Mouse (Mus musculus): ENCODE results near the gene Mpp3. TPM values are rescaled to one million over a fixed set of nuclear protein-coding genes. Genes with fewer than 3 reads are reported as not detected.
A peak's percentile ranks its signal among the peaks of the same experiment; 100 is the strongest.

Gene Mpp3
- polyA plus RNA-seq, 1 experiment from 2014 or later = 5.2 TPM

DNA sequence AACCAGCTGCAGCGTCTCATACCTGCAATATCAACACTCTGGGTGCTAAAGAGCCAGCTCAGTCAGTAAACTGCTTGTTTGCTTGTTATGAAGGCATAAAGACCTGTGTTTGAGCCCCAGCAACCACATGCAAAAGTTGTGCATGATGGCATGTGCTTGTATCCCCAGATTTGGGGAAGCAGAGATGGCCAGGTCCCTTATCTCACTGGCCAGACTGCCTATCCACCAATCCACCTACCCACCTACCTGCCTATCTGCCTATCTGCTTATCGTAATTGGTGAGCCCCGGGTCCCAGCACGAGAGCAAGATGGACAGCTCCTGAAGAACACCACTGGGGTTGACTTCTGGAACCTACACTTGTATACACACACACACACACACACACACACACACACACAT, 1.0 kb upstream of the Mpp3 start:
- POLR2A ChIA-PET = no interaction called here
- ATAC-seq = no peak
- DNase-seq (ENCODE audit: low read depth, low spot score) = no peak
- TF ChIP-seq CTCF (IDR thresholded peaks at IDR 0.05) = no peak
- CTCF ChIA-PET = no interaction called here
- in situ Hi-C loops (cut with MboI; ENCODE audit: low pct_unique_long_range_greater_than_20kb) = no loop called here
- no peaks in the 10 kb centered on the region for H3K27me3 ChIP-seq

DNA sequence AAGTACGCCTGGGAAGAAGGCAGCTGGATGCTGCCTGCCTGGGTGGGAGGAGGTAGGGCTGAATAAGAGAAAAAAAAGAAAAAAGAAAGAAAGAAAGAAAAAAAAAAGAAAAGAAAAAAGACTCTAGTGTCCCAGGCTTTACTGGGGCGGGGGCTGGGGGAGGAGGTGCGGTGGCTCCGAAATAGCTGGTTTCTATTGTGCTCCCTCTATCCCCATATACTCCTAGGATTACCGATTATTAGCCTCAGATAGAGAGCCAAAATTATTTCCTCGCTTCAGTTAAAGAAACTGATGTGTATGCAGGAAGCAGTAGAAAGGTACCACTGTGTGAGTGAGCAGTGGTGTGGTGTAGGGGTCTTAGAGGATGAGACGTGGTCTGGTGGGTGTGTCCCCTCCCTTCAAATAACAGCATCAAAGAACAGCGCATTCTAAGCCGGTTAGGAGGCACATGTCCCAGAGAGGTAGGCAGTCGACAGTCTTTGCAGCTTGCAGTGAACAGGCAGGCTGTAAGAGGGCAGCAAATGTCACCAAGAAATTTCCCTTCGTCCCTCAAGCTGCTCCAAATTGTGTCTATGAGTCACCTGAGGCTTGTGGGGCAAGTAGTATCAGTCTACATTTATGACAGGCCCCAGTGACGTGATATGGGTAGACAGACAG, 772 bp downstream of the Mpp3 start:
- ChIA-PET CTCF (interaction anchor here (1.4 kb wide), 1 partner anchor 12 kb away, joined by 7 read pairs; no protein-coding TSS in a partner anchor), POLR2A (interaction anchor here (1.2 kb wide), 1 partner anchor 25 kb away, joined by 7 read pairs; no protein-coding TSS in a partner anchor)
- ATAC-seq (no peak), DNase-seq (ENCODE audit: low read depth, low spot score) (no peak)
- TF ChIP-seq CTCF (IDR thresholded peaks at IDR 0.05) = no peak
- in situ Hi-C loops (cut with MboI; ENCODE audit: low pct_unique_long_range_greater_than_20kb) = no loop called here
- H3K27me3 ChIP-seq = no peaks in the 10 kb centered on the region

DNA sequence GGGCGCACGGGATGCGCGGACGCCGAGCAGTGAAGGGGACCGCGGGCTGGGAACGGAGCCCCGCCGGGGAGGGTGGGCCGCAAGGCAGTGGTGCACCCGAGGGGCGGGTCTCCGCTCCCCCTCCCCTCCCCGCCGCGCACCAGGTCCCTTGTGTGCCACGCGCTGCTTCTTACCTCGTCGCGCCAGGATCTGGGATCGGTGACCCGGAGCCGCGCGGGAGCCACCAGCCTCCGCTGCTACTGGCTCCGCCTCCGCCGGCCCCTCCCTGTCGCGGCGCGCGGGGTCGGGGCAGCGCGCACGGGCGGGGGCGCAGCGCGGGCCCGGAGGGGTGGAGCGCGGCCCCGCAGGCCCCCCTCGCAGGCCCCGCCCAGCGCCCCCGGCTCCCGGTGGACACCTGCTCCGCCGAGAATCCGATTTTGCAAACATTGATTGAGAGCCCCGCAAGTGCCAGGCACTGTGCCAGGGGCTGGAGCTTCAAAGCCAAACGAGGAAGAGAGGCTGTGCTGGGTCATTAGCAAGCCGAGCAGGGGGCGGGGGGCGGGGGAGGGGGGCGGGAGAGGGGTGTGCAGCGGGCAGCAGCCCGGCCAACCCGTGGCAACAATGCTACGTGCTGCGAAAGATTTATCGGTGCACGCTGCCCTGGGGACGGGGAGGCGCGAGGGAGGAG, 1.4 kb downstream of the Mpp3 start:
- DNase-seq (ENCODE audit: low read depth, low spot score) (no peak), ATAC-seq (peak; percentile 67)
- no peaks in the 10 kb centered on the region for H3K27me3 ChIP-seq
- CTCF ChIA-PET = interaction anchor here (1.1 to 1.4 kb wide), 2 partner anchors 13 to 42 kb away, joined by 3 to 7 read pairs; no protein-coding TSS in a partner anchor
- POLR2A ChIA-PET = interaction anchor here (1.2 kb wide), 1 partner anchor 25 kb away, joined by 7 read pairs; no protein-coding TSS in a partner anchor
- TF ChIP-seq CTCF (IDR thresholded peaks at IDR 0.05) = no peak
- in situ Hi-C loops (cut with MboI; ENCODE audit: low pct_unique_long_range_greater_than_20kb) = no loop called here

DNA sequence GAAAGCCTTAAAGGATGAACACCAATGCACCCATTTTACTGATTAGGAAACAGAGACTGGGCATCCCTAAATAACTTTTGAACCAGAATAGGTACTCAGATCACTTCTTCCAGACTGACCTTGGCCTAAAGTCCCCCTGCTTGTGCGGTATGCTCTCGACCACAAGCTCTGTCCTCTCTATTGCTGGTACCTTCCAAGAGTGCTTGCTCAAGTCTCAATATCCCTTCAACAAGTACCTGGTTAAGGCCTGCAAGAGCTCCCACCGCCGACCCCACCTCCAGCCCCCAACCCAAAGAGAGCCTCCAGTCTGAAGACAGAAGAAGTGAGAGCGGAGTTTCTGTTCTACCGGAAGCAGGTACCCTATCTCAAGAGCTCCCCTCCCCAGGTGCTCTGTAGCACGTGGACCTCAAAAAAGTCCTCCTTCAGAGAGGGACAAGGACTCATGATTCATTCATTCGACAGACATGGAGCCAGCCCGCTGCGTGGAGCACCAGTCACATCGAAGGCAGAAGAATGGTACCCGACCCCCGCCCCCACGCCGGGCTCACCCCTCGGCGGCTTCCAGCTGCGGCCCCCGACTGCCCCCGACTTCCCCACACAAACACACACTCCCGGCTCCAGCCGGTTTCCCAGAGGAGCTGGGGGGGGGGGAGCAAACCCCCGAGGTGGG, 2.1 kb downstream of the Mpp3 start:
- no peak for TF ChIP-seq CTCF (IDR thresholded peaks at IDR 0.05)
- no peaks in the 10 kb centered on the region for H3K27me3 ChIP-seq
- ChIA-PET POLR2A (no interaction called here), CTCF (interaction anchor here (1.1 to 1.4 kb wide), 3 partner anchors 14 to 41 kb away, joined by 3 to 7 read pairs (median 6); no protein-coding TSS in a partner anchor)
- no peak for ATAC-seq
- in situ Hi-C loops (cut with MboI; ENCODE audit: low pct_unique_long_range_greater_than_20kb) = no loop called here
- no peak for DNase-seq (ENCODE audit: low read depth, low spot score)

DNA sequence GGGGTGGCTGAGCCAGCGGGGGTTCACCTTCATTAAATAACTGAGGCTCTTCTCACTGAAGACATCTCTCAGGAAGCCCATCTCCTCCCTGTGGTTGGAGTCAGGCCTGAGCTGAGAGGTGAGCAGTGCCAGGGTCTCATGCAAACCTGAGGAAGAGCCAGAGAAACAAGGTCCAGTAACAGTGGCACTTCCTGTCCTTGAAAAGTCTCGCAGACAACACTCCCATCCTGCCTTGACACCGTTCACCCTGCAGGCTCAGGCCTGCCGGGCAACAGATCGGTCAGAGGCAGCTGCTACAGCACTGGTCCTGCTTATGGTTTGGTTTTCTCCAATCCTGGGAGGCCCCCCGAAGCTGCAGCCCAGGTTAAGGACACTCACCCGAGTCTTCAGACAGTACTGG, 2.9 kb downstream of the Mpp3 start:
- ChIA-PET POLR2A (no interaction called here), CTCF (interaction anchor here (1.4 kb wide), 2 partner anchors 10 to 15 kb away, joined by 3 to 6 read pairs; no protein-coding TSS in a partner anchor)
- ATAC-seq (no peak), DNase-seq (ENCODE audit: low read depth, low spot score) (no peak)
- H3K27me3 ChIP-seq = no peaks in the 10 kb centered on the region
- in situ Hi-C loops (cut with MboI; ENCODE audit: low pct_unique_long_range_greater_than_20kb) = no loop called here
- TF ChIP-seq CTCF (IDR thresholded peaks at IDR 0.05) = no peak

DNA sequence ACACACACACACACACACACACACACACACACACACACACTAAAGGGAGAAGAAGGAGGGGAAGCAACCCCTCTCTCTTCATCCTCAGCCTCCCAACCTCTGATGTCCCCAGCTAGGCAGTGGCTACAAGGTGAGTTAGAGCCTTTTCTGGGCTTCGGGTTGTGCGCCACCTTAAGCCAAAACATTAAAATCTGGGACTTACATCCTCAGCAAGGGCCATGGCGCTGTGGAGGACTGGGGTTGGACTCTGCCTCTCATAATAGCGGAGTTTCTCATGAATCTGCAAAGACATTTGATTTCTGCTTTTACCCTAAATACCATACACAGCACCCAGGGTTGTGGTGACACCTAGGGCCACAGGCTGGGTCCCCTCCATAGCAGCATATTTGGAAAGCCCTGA, 3.4 kb downstream of the Mpp3 start:
- in situ Hi-C loops (cut with MboI; ENCODE audit: low pct_unique_long_range_greater_than_20kb) = no loop called here
- H3K27me3 ChIP-seq = no peaks in the 10 kb centered on the region
- ChIA-PET POLR2A (no interaction called here), CTCF (interaction anchor here (1.4 kb wide), 2 partner anchors 10 to 15 kb away, joined by 3 to 6 read pairs; no protein-coding TSS in a partner anchor)
- DNase-seq (ENCODE audit: low read depth, low spot score) = no peak
- no peak for ATAC-seq
- TF ChIP-seq CTCF (IDR thresholded peaks at IDR 0.05) = no peak

DNA sequence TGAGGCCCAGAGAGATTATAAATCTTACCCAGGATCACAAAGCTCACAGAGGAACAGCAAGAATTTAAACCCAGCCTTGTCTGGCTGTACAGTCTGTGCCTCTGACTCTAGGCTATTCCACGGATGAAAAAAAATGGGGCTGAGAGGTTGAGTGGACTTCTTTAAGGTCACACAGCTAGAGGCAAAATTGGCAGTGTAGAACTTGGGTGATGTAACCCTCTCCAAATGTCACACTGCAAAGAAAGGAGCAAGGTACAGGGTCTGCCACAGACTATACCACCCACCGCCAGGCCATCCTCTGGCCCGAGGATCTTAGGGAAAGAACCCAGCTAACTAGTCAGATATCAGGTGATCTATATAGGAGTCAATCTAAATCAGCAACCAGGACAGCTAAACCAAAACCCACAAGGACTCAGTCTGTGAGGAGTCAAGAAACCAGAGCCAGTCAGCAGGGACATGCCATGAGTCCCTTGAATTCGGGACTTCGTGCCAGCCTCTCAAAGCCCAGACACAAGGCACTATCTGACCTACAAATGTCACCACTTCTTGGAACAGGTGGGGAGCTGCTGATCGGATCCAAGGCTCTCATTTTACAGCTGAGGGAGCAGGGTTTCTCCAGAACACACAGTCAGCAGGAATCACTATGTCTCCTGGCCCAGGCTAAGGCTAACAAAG, 4.0 kb downstream of the Mpp3 start:
- ATAC-seq = no peak
- DNase-seq (ENCODE audit: low read depth, low spot score) = no peak
- POLR2A ChIA-PET = interaction anchor here (0.6 kb wide), 1 partner anchor 275 kb away, joined by 4 read pairs; no protein-coding TSS in a partner anchor
- CTCF ChIA-PET = interaction anchor here (0.9 to 1.4 kb wide), 2 partner anchors 9 to 16 kb away, joined by 3 read pairs; partner anchors contain the start of gene Cd300lg
- no peak for TF ChIP-seq CTCF (IDR thresholded peaks at IDR 0.05)
- in situ Hi-C loops (cut with MboI; ENCODE audit: low pct_unique_long_range_greater_than_20kb) = no loop called here
- H3K27me3 ChIP-seq = no peaks in the 10 kb centered on the region

DNA sequence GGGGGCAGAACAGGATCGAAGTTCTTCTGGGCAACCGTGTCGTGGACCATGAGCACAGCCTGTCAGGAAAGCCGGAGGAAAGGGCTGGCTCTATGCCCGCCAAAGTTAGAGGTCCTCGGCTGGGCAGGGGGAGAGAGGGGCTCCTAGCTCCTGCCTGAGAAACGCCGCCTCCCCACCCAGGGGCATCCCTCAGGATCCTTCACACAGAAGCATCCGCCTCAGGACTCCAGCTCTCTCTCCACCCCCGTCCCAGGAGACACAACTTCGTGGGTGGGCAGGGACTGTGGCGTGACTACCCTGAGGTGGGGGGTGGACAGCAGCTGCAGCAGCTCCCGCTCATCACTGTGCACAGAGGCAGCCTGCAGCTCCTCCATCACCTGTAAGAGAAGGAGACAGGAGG, 4.9 kb downstream of the Mpp3 start:
- POLR2A ChIA-PET = no interaction called here
- in situ Hi-C loops (cut with MboI; ENCODE audit: low pct_unique_long_range_greater_than_20kb) = no loop called here
- H3K27me3 ChIP-seq = no peaks in the 10 kb centered on the region
- DNase-seq (ENCODE audit: low read depth, low spot score) (no peak), ATAC-seq (no peak)
- TF ChIP-seq CTCF (IDR thresholded peaks at IDR 0.05) = no peak
- CTCF ChIA-PET = interaction anchor here (0.9 kb wide), 1 partner anchor 17 kb away, joined by 3 read pairs; the partner anchor contains the start of gene Cd300lg

DNA sequence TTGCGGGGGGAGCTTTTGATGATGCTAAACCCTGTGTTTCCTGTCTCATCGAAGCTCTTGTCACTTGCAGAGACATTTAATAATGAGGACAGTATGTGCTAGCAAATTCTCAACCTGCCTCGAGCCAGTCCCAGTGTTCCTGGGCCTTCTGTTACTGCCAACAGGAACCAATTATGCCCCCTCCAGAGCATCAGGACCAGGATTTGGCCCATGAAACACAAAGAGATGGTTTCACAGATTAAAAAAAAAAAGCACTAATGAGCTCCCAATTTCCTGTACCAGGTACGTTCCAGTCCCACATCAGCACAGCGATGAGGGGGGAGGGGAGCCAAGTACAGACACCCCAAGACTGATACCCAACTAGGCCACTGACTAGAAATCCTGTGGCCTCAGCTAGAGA, 7.1 kb downstream of the Mpp3 start:
- no peak for TF ChIP-seq CTCF (IDR thresholded peaks at IDR 0.05)
- POLR2A ChIA-PET = interaction anchor here (0.6 kb wide), 2 partner anchors 19 to 252 kb away, joined by 3 read pairs; no protein-coding TSS in a partner anchor
- in situ Hi-C loops (cut with MboI; ENCODE audit: low pct_unique_long_range_greater_than_20kb) = no loop called here
- ATAC-seq (no peak), DNase-seq (ENCODE audit: low read depth, low spot score) (no peak)
- CTCF ChIA-PET = no interaction called here
- no peaks in the 10 kb centered on the region for H3K27me3 ChIP-seq

DNA sequence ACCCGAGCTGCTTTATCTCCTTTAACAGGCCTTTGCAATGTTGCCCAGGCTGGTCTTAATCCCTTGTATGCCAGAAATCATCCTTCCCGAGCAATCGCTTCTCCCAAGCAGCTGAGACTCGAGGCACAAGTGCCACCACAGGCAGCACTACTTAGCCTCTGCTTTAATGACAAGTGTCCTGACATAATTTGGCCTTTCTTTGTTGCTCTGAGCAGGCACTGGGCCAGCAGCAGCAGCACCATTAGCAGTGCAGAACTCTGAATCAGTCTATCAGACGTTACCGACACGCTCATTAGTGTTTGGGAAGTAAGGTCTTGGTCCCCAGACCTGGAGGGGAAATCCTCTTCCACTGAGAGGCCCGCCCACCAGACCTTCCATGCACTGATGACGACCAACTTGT, 8.5 kb downstream of the Mpp3 start:
- no peak for DNase-seq (ENCODE audit: low read depth, low spot score)

More for the DNA sequence above, 8.5 kb downstream of the Mpp3 start:
- ATAC-seq = no peak
- POLR2A ChIA-PET = no interaction called here
- H3K27me3 ChIP-seq = no peaks in the 10 kb centered on the region
- CTCF ChIA-PET = interaction anchor here (1.2 kb wide), 1 partner anchor 22 kb away, joined by 3 read pairs; no protein-coding TSS in a partner anchor
- in situ Hi-C loops (cut with MboI; ENCODE audit: low pct_unique_long_range_greater_than_20kb) = no loop called here
- no peak for TF ChIP-seq CTCF (IDR thresholded peaks at IDR 0.05)
